Mouse (Mus musculus) myocyte (in vitro differentiated cells): ENCODE results near the gene Tnnc2.

Experiments
- CEBPB ChIP-seq: IDR thresholded peaks from 2 replicates; pipeline ENCODE4 v1.6.1; 2011; ENCODE audit warnings: mild to moderate bottlenecking, moderate library complexity; ENCODE audit not compliant: poor library complexity, insufficient read depth, severe bottlenecking
- E2F4 ChIP-seq: IDR thresholded peaks from one replicate; pipeline ENCODE4 v1.6.1; 2011; ENCODE audit warnings: mild to moderate bottlenecking, control low read depth, moderate library complexity; ENCODE audit not compliant: insufficient read depth
- MYOD1 ChIP-seq, 3 experiments: IDR thresholded peaks; one replicate each; pipeline ENCODE4 v1.6.1; 2011; ENCODE audit warnings: control low read depth in 2 of 3, low read depth in 2 of 3, mild to moderate bottlenecking in 2 of 3, moderate library complexity in 1 of 3; ENCODE audit not compliant: insufficient read length in 2 of 3, control insufficient read depth in 1 of 3
- POLR2A ChIP-seq: IDR thresholded peaks from one replicate; pipeline ENCODE4 v1.6.1; 2011; ENCODE audit warnings: low read depth, mild to moderate bottlenecking, control low read depth, moderate library complexity; ENCODE audit not compliant: insufficient read length
- POLR2AphosphoS2 ChIP-seq: IDR thresholded peaks from one replicate; pipeline ENCODE4 v1.6.1; 2011; ENCODE audit warnings: low read depth, control low read depth; ENCODE audit not compliant: insufficient read length
- SRF ChIP-seq: IDR thresholded peaks from one replicate; pipeline ENCODE4 v1.6.1; 2011; ENCODE audit warnings: low read depth; ENCODE audit not compliant: control insufficient read depth, insufficient read length

- TF ChIP-seq MYOD1 (IDR thresholded peaks at IDR 0.05; ENCODE audit: control insufficient read depth in 1 of 3, insufficient read length in 2 of 3, low read depth in 2 of 3) (no peak), E2F4 (no peak), SRF (no peak), CEBPB (no peak), POLR2AphosphoS2 (no peak), POLR2A (no peak)
Measured at GRCm38 (mm10) chr2:164823969-164824368, 44.2 kb upstream of the Tnnc2 start.
